Mouse (Mus musculus) intestine, postnatal 0 days (tissue): ENCODE data around the gene Gm11146. TPM values are rescaled to one million over a fixed set of nuclear protein-coding genes. Genes with fewer than 3 reads are reported as not detected.

Experiments
- ATAC-seq: fragments of 200-750 bp; cut with Nextera tagmentation; 2 replicates; pipeline ENCODE4 v1.8.0; 2017; ENCODE audit warnings: mild to moderate bottlenecking, moderate TSS enrichment, moderate library complexity
- H3K27ac ChIP-seq: fragments of 300-500 bp; sonication (generic); 2 replicates; pipeline ENCODE4 v1.5.1; 2014; ENCODE audit warnings: mild to moderate bottlenecking, low read depth, low read length, moderate library complexity
- H3K27me3 ChIP-seq: fragments of 300-500 bp; sonication (generic); replicated peaks from 2 replicates; pipeline ENCODE4 v1.6.1; 2014; ENCODE audit warnings: low read length, mixed read lengths; ENCODE audit not compliant: control insufficient read depth, insufficient read depth
- H3K36me3 ChIP-seq: fragments of 300-500 bp; sonication (generic); 2 replicates; pipeline ENCODE4 v1.6.1; 2014; ENCODE audit warnings: mild to moderate bottlenecking, moderate library complexity; ENCODE audit not compliant: control insufficient read depth, insufficient read depth
- H3K4me1 ChIP-seq: fragments of 300-500 bp; sonication (generic); replicated peaks from 2 replicates; pipeline ENCODE4 v1.6.1; 2014; ENCODE audit warnings: antibody characterized with exemption, low read length, mixed read lengths; ENCODE audit not compliant: control insufficient read depth, insufficient read depth
- H3K4me2 ChIP-seq: fragments of 300-500 bp; sonication (generic); replicated peaks from 2 replicates; pipeline ENCODE4 v1.6.1; 2014; ENCODE audit warnings: low read depth, mild to moderate bottlenecking, moderate library complexity
- H3K4me3 ChIP-seq: fragments of 300-500 bp; sonication (generic); 2 replicates; pipeline ENCODE4 v1.5.1; 2014; ENCODE audit warnings: low read depth, low read length
- H3K9ac ChIP-seq: fragments of 300-500 bp; sonication (generic); 2 replicates; pipeline ENCODE4 v1.6.1; 2014; ENCODE audit warnings: mild to moderate bottlenecking, low read depth, low read length
- H3K9me3 ChIP-seq: fragments of 300-500 bp; sonication (generic); 2 replicates; pipeline ENCODE4 v1.6.1; 2016; ENCODE audit warnings: mixed run types; ENCODE audit not compliant: control insufficient read depth
- CTCF ChIP-seq: sonication (generic); IDR thresholded peaks from 2 replicates; pipeline ENCODE4 v1.5.1; 2016; ENCODE audit warnings: low read depth, mild to moderate bottlenecking, control low read depth, antibody characterized with exemption, moderate library complexity
- WGBS: fragments of 180-500 bp; shearing (Covaris S2); extraction: QIAGEN DNeasy Blood & Tissue Kit; methylation state at CpG from one replicate; pipeline ENCODE4 v1.1.7; 2014; 5-methylcytosine and 5-hydroxymethylcytosine counted together
- polyA plus RNA-seq: library from polyadenylated mRNA; unstranded; fragments of >200 nt; fragmentation: Nextera tagmentation; extraction: Ambion mirVana; gene quantifications from 2 replicates; pipeline ENCODE4 v1.2.1, GENCODE M21; 2015

The Gm11146 gene
- polyA plus RNA-seq, 1 experiment from 2014 or later, result not detected

DNA sequence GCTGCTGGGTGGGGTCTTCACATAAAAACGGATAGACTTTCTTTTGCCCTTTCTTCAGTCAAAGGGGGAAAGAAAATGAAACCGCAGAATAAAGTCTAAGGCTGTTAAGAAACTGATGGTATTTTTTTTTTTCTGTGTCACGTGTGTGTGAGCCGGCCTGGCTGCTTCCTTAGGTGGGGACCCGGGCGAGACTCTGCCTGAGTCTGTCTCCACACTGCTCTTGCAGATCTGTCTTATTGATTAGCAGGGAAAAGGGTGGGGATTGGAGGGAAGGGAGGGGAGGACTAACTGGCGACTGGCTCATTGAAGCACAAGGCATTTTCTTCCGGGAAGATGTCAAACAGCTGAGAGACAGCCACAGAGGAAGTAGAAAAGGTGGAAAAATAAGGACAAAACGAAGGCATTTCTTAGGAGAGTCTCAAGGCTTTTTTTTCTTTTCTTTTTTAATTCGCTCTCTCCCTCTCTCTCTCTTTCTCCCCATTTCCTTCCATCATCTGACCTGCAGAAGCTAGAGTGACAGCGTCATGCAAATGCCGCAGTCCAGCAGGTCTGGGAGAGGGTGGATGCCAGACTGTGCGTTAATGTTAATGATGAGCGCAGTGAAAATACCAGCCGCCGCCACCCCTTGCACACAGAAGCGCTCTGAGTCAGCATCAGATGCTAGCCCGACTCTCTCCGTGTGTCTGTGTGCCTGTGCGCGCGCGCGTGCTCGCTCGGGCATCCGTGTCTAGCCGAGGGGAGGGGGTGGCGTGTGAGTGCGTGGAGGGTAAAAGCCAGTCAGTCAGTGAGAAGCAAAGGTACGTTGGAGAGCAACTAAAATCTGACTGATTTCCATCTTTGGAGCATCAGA lies 42.2 kb upstream of the Gm11146 start:
- no peaks in the 10 kb centered on the region for H3K27me3 ChIP-seq
- TF ChIP-seq CTCF, result no peak
- H3K9me3 ChIP-seq, result no peaks in the 10 kb centered on the region
- H3K4me2 ChIP-seq, result peak overlapping the region; percentile 81
- no peaks in the 10 kb centered on the region for H3K4me1 ChIP-seq
- 0 out of 2 replicates have a peak overlapping the region, but pooled peaks have one; percentile 0 for H3K27ac ChIP-seq
- ATAC-seq, result peak; percentile 91
- H3K36me3 ChIP-seq, result no peaks in the 10 kb centered on the region
- WGBS, result 1% methylated on average over 31 of the region's 31 CpGs
- peak overlapping the region; percentile 47 for H3K9ac ChIP-seq
- peak overlapping the region; percentile 52 for H3K4me3 ChIP-seq

DNA sequence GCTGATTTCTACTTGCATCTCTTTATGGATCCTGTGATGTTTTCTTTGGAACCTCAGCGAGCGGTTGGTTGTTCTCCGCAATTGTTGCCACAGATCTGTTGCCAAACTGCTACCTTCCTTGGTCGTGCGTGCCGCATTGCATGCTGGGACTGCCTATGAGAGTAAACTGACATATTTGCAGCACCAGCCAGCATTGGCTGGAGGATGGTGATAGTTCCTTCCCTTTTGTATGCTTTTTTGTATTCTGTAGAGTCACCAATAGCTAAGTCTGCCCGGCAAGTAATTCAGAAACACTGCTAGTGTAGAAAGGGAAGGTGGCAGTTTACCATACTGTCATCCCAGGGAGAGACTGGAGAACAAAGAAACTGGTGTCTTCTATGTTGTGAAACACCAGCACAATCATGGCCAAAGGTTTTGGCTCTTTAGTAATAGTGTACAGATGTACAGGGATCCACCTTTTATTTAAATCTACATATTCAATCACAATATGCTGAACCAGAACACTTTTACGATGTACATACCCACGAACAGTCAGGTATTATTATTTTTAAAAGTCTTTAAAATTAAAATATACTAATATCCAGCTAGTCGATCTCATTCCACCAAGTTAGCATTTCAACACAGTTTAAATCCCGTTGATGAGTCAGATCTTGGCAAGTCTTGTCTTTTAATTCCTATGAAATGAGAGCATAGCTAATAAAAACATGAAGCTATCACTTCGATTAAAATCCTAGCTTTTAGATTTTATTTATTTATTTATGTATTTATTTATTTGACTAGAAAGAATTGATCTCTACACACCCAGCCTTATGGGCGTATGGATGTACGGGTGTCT lies 41.4 kb upstream of the Gm11146 start:
- peak overlapping the region; percentile 81 for H3K4me2 ChIP-seq
- WGBS, result 72% methylated on average over 14 of the region's 14 CpGs

DNA sequence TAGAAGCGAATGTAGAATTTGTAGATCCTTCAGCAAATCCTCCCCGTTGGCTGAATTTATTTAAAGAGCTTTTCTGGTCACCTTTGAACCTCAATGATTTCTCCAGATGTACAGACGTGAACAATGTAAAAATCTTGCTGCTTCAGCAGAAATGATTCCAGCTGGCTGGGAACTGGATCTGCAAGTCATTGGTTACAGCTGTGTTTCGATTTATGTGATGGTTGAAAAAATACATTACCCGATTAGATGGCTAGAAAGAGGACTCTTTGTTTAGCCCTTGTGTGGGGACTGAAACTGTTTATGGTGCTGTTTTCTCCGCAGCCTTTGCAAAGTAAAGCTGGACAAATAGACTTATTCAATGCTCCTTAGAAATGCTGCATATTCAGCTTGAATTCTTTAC lies 34.6 kb upstream of the Gm11146 start:
- H3K4me1 ChIP-seq, result no peaks in the 10 kb centered on the region
- H3K4me3 ChIP-seq, result no peak overlapping the region
- H3K27me3 ChIP-seq, result no peaks in the 10 kb centered on the region
- no peaks in the 10 kb centered on the region for H3K36me3 ChIP-seq
- no peaks in the 10 kb centered on the region for H3K9me3 ChIP-seq
- H3K27ac ChIP-seq, result no peak overlapping the region
- H3K9ac ChIP-seq, result no peak overlapping the region
- ATAC-seq, result no peak
- WGBS, result 46% methylated on average over 6 of the region's 6 CpGs
- TF ChIP-seq CTCF, result no peak
- H3K4me2 ChIP-seq, result no peak overlapping the region

More for the DNA sequence above, 41.4 kb upstream of the Gm11146 start:
- no peak for ATAC-seq
- H3K9me3 ChIP-seq, result no peaks in the 10 kb centered on the region
- H3K27me3 ChIP-seq, result no peaks in the 10 kb centered on the region
- H3K4me1 ChIP-seq, result no peaks in the 10 kb centered on the region
- TF ChIP-seq CTCF, result no peak
- peak overlapping the region; percentile 52 for H3K4me3 ChIP-seq
- no peak overlapping the region for H3K9ac ChIP-seq
- no peaks in the 10 kb centered on the region for H3K36me3 ChIP-seq
- no peak overlapping the region for H3K27ac ChIP-seq

DNA sequence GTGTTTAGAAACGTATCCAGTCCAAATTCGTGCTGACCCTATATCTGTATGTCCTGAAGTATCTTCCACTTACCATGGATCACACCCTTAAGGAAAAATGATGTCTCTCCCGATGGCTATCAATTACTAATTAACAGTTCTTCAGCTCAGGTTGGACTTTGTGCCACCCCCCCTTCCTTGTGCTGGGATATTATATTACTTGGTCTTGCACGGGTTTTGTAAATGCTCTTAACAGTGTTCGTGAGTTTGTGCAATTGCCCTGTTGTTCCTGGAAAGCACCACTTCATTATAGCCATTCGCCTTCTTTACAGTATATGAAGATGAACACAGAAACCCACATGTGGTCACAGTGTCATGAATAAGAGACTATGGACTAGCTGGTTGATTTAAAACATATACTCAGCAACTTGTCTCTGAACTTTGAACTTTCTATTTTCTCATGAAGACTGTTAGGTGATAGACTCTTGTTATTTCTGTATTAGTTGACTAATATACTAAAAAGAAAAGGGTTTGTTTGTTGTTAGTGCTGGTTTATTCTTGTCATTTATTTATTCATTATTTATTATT lies 30.5 kb upstream of the Gm11146 start:
- no peak overlapping the region for H3K9ac ChIP-seq
- peak; percentile 84 for ATAC-seq
- 52% methylated on average over 6 of the region's 6 CpGs for WGBS
- H3K4me2 ChIP-seq, result peak overlapping the region; percentile 21; the same call in 1 of the 2 replicates
- TF ChIP-seq CTCF, result no peak
- no peaks in the 10 kb centered on the region for H3K27me3 ChIP-seq
- no peaks in the 10 kb centered on the region for H3K36me3 ChIP-seq
- no peak overlapping the region for H3K4me3 ChIP-seq
- no peaks in the 10 kb centered on the region for H3K9me3 ChIP-seq
- H3K4me1 ChIP-seq, result no peaks in the 10 kb centered on the region
- no peak overlapping the region for H3K27ac ChIP-seq

DNA sequence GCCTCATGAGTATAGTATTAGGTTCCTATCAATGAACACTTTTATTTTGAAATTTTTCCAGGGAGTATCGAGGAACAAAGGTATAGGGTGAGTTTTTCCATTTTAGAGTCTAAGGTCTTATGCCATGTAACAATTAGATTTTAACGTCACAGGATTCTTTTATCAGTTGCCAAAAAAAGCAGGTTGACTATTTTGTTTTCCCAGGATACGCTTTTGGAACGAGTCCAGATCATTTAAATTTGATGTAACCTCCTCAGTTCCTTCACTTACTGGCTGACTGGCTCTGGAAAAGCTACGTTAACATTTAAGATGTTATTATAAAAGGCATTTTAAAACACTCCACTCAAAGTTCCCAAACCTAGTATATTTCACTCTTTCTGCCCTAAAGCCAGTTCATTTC lies 20.8 kb upstream of the Gm11146 start:
- H3K9ac ChIP-seq, result no peak overlapping the region
- TF ChIP-seq CTCF, result no peak
- H3K36me3 ChIP-seq, result no peaks in the 10 kb centered on the region
- WGBS, result 77% methylated on average over 5 of the region's 5 CpGs
- no peaks in the 10 kb centered on the region for H3K27me3 ChIP-seq
- H3K4me2 ChIP-seq, result no peak overlapping the region
- H3K4me3 ChIP-seq, result no peak overlapping the region
- no peaks in the 10 kb centered on the region for H3K9me3 ChIP-seq
- no peak for ATAC-seq
- H3K27ac ChIP-seq, result no peak overlapping the region
- no peaks in the 10 kb centered on the region for H3K4me1 ChIP-seq

DNA sequence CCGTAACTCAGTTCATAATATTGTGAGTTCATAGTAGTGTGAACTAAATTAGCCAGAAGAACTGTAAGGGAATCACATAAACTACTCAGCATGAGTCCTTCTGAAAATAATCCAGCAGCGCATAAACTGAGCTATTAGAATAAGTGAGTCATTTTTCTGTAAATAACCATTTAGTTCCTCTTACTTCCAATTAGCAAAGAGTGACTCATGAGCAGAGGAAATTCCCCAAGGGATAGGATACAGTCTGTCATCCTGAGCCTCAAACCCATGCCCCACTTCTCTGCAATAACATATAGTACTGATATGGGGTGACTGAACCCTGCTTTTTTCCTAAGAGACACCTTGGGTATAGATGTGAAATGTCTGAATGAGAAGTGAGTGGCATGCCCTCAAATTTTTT lies 687 bp upstream of the Gm11146 start:
- no peak; the same call in 1 of the 2 replicates for ATAC-seq
- Histone ChIP-seq H3K27me3 (no peaks in the 10 kb centered on the region), H3K9ac (no peak overlapping the region), H3K9me3 (no peaks in the 10 kb centered on the region), H3K4me1 (no peaks in the 10 kb centered on the region), H3K27ac (no peak overlapping the region), H3K4me3 (no peak overlapping the region), H3K36me3 (no peaks in the 10 kb centered on the region), H3K4me2 (no peak overlapping the region)
- no peak for TF ChIP-seq CTCF
- 70% methylated on average over 2 of the region's 2 CpGs for WGBS
